Mouse (Mus musculus) heart, adult 10 weeks (tissue): Measurements from ENCODE around the gene Kirrel2. TPM values are rescaled to one million over a fixed set of nuclear protein-coding genes. Genes with fewer than 3 reads are reported as not detected.

Source experiments
- polyA plus RNA-seq: library from polyadenylated mRNA; stranded (reverse); fragments of 350-450 nt; fragmentation: Illumina TruSeq; extraction: RNeasy Lipid Tissue Mini Kit (QIAGEN cat#74804); gene quantifications from one replicate; pipeline ENCODE4 v1.2.3, GENCODE M21; 2014; ENCODE audit warnings: low read depth, low replicate concordance

The Kirrel2 gene
- polyA plus RNA-seq: not detected

GRCm38 (mm10) chr7:30457629-30458330 is at the start of gene Kirrel2, which contains the start of gene Nphs1:
Gene Kirrel2 (minus strand): TSS chr7:30457690.
Gene Nphs1 (plus strand): TSS chr7:30458315.

GRCm38 (mm10) chr7:30493401-30493931 is 36.0 kb upstream of the Kirrel2 start, which contains the start of gene Prodh2:
Gene Prodh2 (plus strand): TSS chr7:30493622.

GRCm38 (mm10) chr7:30444971-30445751 is 12.3 kb downstream of the Kirrel2 start, which contains the start of gene Aplp1:
Gene Aplp1 (minus strand): TSS chr7:30445535.

GRCm38 (mm10) chr7:30421175-30421889 is 36.2 kb downstream of the Kirrel2 start, which contains the start of gene Nfkbid:
Gene Nfkbid (plus strand): TSS chr7:30421732.

GRCm38 (mm10) chr7:30419561-30420499 is 37.7 kb downstream of the Kirrel2 start, which contains the start of gene Hcst:
Gene Hcst (minus strand): TSS chr7:30419854.

GRCm38 (mm10) chr7:30413596-30413995 is 43.9 kb downstream of the Kirrel2 start, which contains the start of gene Tyrobp:
Gene Tyrobp (plus strand): TSS chr7:30413760.

Other genes starting within 250 kb of the Kirrel2 start
- 59.9 TPM for gene Polr2i, start 225.7 kb downstream of the Kirrel2 start, polyA plus RNA-seq
- gene Tbcb, start 225.4 kb downstream of the Kirrel2 start, polyA plus RNA-seq: 58.8 TPM
- gene Ovol3, start 222.0 kb downstream of the Kirrel2 start, polyA plus RNA-seq: not detected
- gene Thap8, start 177.6 kb downstream of the Kirrel2 start, polyA plus RNA-seq: not detected
- gene Wdr62, start 177.3 kb downstream of the Kirrel2 start, polyA plus RNA-seq: 2.4 TPM
- gene Clip3, start 166.0 kb downstream of the Kirrel2 start, polyA plus RNA-seq: 11.7 TPM
- gene Alkbh6, start 149.0 kb downstream of the Kirrel2 start, polyA plus RNA-seq: 29.2 TPM
- 2.5 TPM for gene Syne4, start 142.9 kb downstream of the Kirrel2 start, polyA plus RNA-seq
- 0.42 TPM for gene E130208F15Rik, start 135.9 kb downstream of the Kirrel2 start, polyA plus RNA-seq
- 14.0 TPM for gene Sdhaf1, start 133.8 kb downstream of the Kirrel2 start, polyA plus RNA-seq
- gene Lrfn3, start 94.9 kb downstream of the Kirrel2 start, polyA plus RNA-seq: 1.1 TPM
- 38.2 TPM for gene Tyrobp, start 43.9 kb downstream of the Kirrel2 start, polyA plus RNA-seq
- gene Hcst, start 37.8 kb downstream of the Kirrel2 start, polyA plus RNA-seq: not detected
- 0.50 TPM for gene Nfkbid, start 36.0 kb downstream of the Kirrel2 start, polyA plus RNA-seq
- 3.1 TPM for gene Aplp1, start 12.2 kb downstream of the Kirrel2 start, polyA plus RNA-seq
- not detected for gene Nphs1, start 625 bp upstream of the Kirrel2 start, polyA plus RNA-seq
- gene Prodh2, start 35.9 kb upstream of the Kirrel2 start, polyA plus RNA-seq: not detected
- gene Arhgap33, start 77.4 kb upstream of the Kirrel2 start, polyA plus RNA-seq: 1.1 TPM
- gene Hspb6, start 94.5 kb upstream of the Kirrel2 start, polyA plus RNA-seq: 945 TPM
- gene Proser3, start 94.6 kb upstream of the Kirrel2 start, polyA plus RNA-seq: 3.8 TPM
- 17.8 TPM for gene Lin37, start 102.1 kb upstream of the Kirrel2 start, polyA plus RNA-seq
- 64.0 TPM for gene U2af1l4, start 105.6 kb upstream of the Kirrel2 start, polyA plus RNA-seq
- 8.0 TPM for gene Gm49396, start 105.7 kb upstream of the Kirrel2 start, polyA plus RNA-seq
- gene Psenen, start 105.9 kb upstream of the Kirrel2 start, polyA plus RNA-seq: 106 TPM
- gene Igflr1, start 107.7 kb upstream of the Kirrel2 start, polyA plus RNA-seq: not detected
- gene Kmt2b, start 131.0 kb upstream of the Kirrel2 start, polyA plus RNA-seq: 16.4 TPM
- not detected for gene Zbtb32, start 141.2 kb upstream of the Kirrel2 start, polyA plus RNA-seq
- 0.31 TPM for gene Upk1a, start 155.2 kb upstream of the Kirrel2 start, polyA plus RNA-seq
- gene Cox6b1, start 168.5 kb upstream of the Kirrel2 start, polyA plus RNA-seq: 3,676 TPM
- gene Etv2, start 178.2 kb upstream of the Kirrel2 start, polyA plus RNA-seq: not detected
- gene Rbm42, start 192.6 kb upstream of the Kirrel2 start, polyA plus RNA-seq: 37.8 TPM
- gene Haus5, start 207.3 kb upstream of the Kirrel2 start, polyA plus RNA-seq: 7.5 TPM
- not detected for gene Pmis2, start 213.9 kb upstream of the Kirrel2 start, polyA plus RNA-seq
- gene 2200002J24Rik, start 241.2 kb upstream of the Kirrel2 start, polyA plus RNA-seq: not detected